Mouse (Mus musculus): Measurements from ENCODE around the gene Grip2. TPM values are rescaled to one million over a fixed set of nuclear protein-coding genes. Genes with fewer than 3 reads are reported as not detected.

Gene Grip2
- polyA plus RNA-seq, 1 experiment, result not detected

DNA sequence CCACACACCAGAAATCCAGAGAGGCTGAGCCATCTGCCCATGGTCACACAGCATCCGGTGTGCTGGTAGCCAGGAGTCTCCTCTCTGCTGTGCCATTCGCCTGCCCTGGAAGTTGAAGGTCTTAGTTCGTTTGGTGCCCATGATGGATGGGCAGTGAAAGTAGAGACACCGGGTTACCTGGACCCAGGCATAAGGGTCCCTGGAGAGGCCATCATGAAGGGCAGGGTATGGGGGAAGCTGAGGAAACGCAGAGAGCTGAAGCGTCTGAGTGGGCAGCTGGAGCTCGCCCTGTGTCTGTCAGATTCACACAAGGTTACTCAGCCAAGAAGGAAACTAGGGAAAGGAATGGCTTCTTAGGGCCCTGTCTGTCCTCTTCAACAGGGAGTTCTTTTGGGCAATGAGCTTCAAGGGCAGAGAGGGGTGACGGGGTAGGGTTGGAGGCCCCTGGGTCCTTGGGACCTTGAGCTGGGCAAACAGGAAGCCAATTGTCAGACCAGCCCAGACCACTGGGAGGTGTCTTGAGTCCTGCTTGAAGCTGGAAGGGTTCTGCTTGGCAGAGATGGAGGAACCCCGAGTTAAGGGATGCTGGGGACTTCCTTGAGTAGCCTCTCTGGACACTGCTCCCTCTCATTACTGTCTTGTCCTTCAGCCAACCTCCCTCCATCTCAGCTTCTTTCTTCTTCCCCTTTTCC lies 64.9 kb downstream of the Grip2 start:
- H3K36me3 ChIP-seq (replicated peaks; ENCODE audit: low read length), result peaks cover 35% of the 10 kb centered on the region
- no peaks in the 10 kb centered on the region for H3K9me3 ChIP-seq
- H3K4me1 ChIP-seq, result peaks cover 28% of the 10 kb centered on the region
- H3K4me3 ChIP-seq (replicated peaks), result no peak overlapping the region
- no peak for TF ChIP-seq GATA1 (IDR thresholded peaks at IDR 0.05; ENCODE audit: borderline replicate concordance, low read length)
- TF ChIP-seq FLI1 (IDR thresholded peaks at IDR 0.05; ENCODE audit: low read length), result no peak
- peaks cover 22% of the 10 kb centered on the region for H3K27me3 ChIP-seq (replicated peaks)

GRCm38 (mm10) chr6:91754845-91755244 lies 72.2 kb downstream of the Grip2 start:
- Histone ChIP-seq H3K27me3 (replicated peaks) (no peaks in the 10 kb centered on the region), H3K36me3 (replicated peaks; ENCODE audit: low read length) (peaks cover 98% of the 10 kb centered on the region)
- TF ChIP-seq GATA1 (IDR thresholded peaks at IDR 0.05; ENCODE audit: borderline replicate concordance, low read length) (no peak), FLI1 (IDR thresholded peaks at IDR 0.05; ENCODE audit: low read length) (no peak)

GRCm38 (mm10) chr6:91754098-91754497 lies 73.0 kb downstream of the Grip2 start:
- Histone ChIP-seq H3K36me3 (replicated peaks; ENCODE audit: low read length) (peaks cover 97% of the 10 kb centered on the region), H3K9me3 (no peaks in the 10 kb centered on the region), H3K27me3 (replicated peaks) (no peaks in the 10 kb centered on the region), H3K4me1 (peaks cover 43% of the 10 kb centered on the region), H3K4me3 (replicated peaks) (no peak overlapping the region)
- TF ChIP-seq GATA1 (IDR thresholded peaks at IDR 0.05; ENCODE audit: borderline replicate concordance, low read length) (no peak), FLI1 (IDR thresholded peaks at IDR 0.05; ENCODE audit: low read length) (no peak)

More at GRCm38 (mm10) chr6:91754845-91755244, 72.2 kb downstream of the Grip2 start:
- peaks cover 43% of the 10 kb centered on the region for H3K4me1 ChIP-seq
- no peaks in the 10 kb centered on the region for H3K9me3 ChIP-seq
- H3K4me3 ChIP-seq (replicated peaks), result no peak overlapping the region

GRCm38 (mm10) chr6:91752884-91753283 lies 74.2 kb downstream of the Grip2 start:
- no peaks in the 10 kb centered on the region for H3K9me3 ChIP-seq
- H3K4me3 ChIP-seq (replicated peaks), result no peak overlapping the region
- no peaks in the 10 kb centered on the region for H3K27me3 ChIP-seq (replicated peaks)
- no peak for TF ChIP-seq FLI1 (IDR thresholded peaks at IDR 0.05; ENCODE audit: low read length)
- TF ChIP-seq GATA1 (IDR thresholded peaks at IDR 0.05; ENCODE audit: borderline replicate concordance, low read length), result no peak
- peaks cover 38% of the 10 kb centered on the region for H3K4me1 ChIP-seq
- H3K36me3 ChIP-seq (replicated peaks; ENCODE audit: low read length), result peaks cover 98% of the 10 kb centered on the region

- peaks cover 27% of the 10 kb centered on the region for H3K4me1 ChIP-seq
- peaks cover 98% of the 10 kb centered on the region for H3K36me3 ChIP-seq (replicated peaks; ENCODE audit: low read length)
Observed at GRCm38 (mm10) chr6:91750976-91751375, 76.1 kb downstream of the Grip2 start.

GRCm38 (mm10) chr6:91746776-91747175 lies 80.3 kb downstream of the Grip2 start:
- Histone ChIP-seq H3K27me3 (replicated peaks) (no peaks in the 10 kb centered on the region), H3K4me1 (no peaks in the 10 kb centered on the region), H3K36me3 (replicated peaks; ENCODE audit: low read length) (peaks cover 97% of the 10 kb centered on the region), H3K9me3 (no peaks in the 10 kb centered on the region), H3K4me3 (replicated peaks) (no peak overlapping the region)
- no peak for TF ChIP-seq GATA1 (IDR thresholded peaks at IDR 0.05; ENCODE audit: borderline replicate concordance, low read length)

More at GRCm38 (mm10) chr6:91750976-91751375, 76.1 kb downstream of the Grip2 start:
- TF ChIP-seq GATA1 (IDR thresholded peaks at IDR 0.05; ENCODE audit: borderline replicate concordance, low read length), result no peak
- TF ChIP-seq FLI1 (IDR thresholded peaks at IDR 0.05; ENCODE audit: low read length), result no peak
- Histone ChIP-seq H3K4me3 (replicated peaks) (no peak overlapping the region), H3K9me3 (no peaks in the 10 kb centered on the region), H3K27me3 (replicated peaks) (no peaks in the 10 kb centered on the region)

DNA sequence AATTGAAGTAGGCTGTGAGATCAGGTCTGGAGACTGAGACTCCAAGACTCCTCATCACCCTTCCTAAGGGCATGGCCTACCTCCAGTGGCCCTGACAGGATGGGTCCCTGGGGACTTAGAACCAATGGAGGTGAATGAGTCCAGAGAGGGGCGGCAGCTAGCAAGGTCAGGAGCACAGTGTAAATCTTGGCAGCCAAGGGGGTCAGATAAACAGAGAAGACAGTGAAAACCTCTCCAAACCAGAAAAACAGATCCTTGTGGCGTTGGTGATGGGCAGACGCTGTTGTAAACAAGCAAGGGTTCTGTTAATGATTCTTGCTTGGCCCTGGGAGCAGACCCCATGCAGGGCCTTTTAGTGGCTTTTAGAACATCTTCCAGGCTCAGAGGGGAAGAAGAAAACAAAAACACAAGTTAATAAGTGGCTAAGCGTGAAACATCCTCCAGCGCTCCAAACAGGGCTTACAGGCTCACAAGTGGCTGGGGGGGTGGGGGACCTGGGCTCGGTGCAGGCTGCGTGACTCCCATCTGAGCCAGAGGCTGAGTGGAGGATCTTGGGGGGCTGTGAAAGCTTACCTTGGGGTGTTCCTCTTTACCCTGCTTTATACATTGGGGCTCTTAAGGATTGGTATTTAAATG lies 81.0 kb downstream of the Grip2 start:
- H3K36me3 ChIP-seq (replicated peaks; ENCODE audit: low read length), result peaks cover 97% of the 10 kb centered on the region
- TF ChIP-seq GATA1 (IDR thresholded peaks at IDR 0.05; ENCODE audit: borderline replicate concordance, low read length), result no peak
- no peak for TF ChIP-seq FLI1 (IDR thresholded peaks at IDR 0.05; ENCODE audit: low read length)

GRCm38 (mm10) chr6:91745246-91745645 lies 81.8 kb downstream of the Grip2 start:
- H3K4me1 ChIP-seq, result peaks cover 5% of the 10 kb centered on the region; the same call in 1 of the 2 replicates
- H3K27me3 ChIP-seq (replicated peaks), result no peaks in the 10 kb centered on the region
- H3K36me3 ChIP-seq (replicated peaks; ENCODE audit: low read length), result peaks cover 97% of the 10 kb centered on the region
- no peaks in the 10 kb centered on the region for H3K9me3 ChIP-seq
- TF ChIP-seq GATA1 (IDR thresholded peaks at IDR 0.05; ENCODE audit: borderline replicate concordance, low read length) (no peak), FLI1 (IDR thresholded peaks at IDR 0.05; ENCODE audit: low read length) (no peak)
- no peak overlapping the region for H3K4me3 ChIP-seq (replicated peaks)

More for the DNA sequence above, 81.0 kb downstream of the Grip2 start:
- peaks cover 1% of the 10 kb centered on the region; the same call in 1 of the 2 replicates for H3K4me1 ChIP-seq
- no peaks in the 10 kb centered on the region for H3K27me3 ChIP-seq (replicated peaks)
- no peak overlapping the region for H3K4me3 ChIP-seq (replicated peaks)
- no peaks in the 10 kb centered on the region for H3K9me3 ChIP-seq

GRCm38 (mm10) chr6:91743886-91744285 lies 83.2 kb downstream of the Grip2 start:
- no peak overlapping the region for H3K4me3 ChIP-seq (replicated peaks)
- TF ChIP-seq GATA1 (IDR thresholded peaks at IDR 0.05; ENCODE audit: borderline replicate concordance, low read length) (no peak), FLI1 (IDR thresholded peaks at IDR 0.05; ENCODE audit: low read length) (no peak)
- peaks cover 10% of the 10 kb centered on the region; the same call in 1 of the 2 replicates for H3K4me1 ChIP-seq
- H3K9me3 ChIP-seq, result no peaks in the 10 kb centered on the region
- no peaks in the 10 kb centered on the region for H3K27me3 ChIP-seq (replicated peaks)
- peaks cover 99% of the 10 kb centered on the region for H3K36me3 ChIP-seq (replicated peaks; ENCODE audit: low read length)

DNA sequence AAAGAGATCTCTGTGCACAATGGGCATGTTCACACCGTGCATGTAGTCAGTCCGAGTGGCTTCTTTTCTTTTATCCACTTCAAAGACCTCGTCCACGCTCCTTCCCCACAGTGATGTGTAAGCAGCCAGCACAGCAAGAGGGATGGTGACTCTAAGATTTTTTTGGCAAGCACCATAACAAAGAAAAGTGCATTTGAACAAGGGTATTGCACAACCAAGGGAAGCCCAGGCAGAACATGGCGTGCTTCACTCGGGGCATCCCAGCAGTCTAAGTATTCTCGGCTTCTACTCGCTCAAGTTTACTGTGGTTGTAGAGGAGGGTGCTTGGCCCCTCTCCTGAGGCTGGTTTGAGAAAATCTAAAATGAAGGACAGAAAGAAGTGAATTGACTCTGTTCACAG lies 84.1 kb downstream of the Grip2 start:
- H3K9me3 ChIP-seq, result no peaks in the 10 kb centered on the region
- peaks cover 17% of the 10 kb centered on the region; the same call in 1 of the 2 replicates for H3K4me1 ChIP-seq
- no peaks in the 10 kb centered on the region for H3K27me3 ChIP-seq (replicated peaks)
- no peak for TF ChIP-seq FLI1 (IDR thresholded peaks at IDR 0.05; ENCODE audit: low read length)
- TF ChIP-seq GATA1 (IDR thresholded peaks at IDR 0.05; ENCODE audit: borderline replicate concordance, low read length), result no peak
- H3K4me3 ChIP-seq (replicated peaks), result no peak overlapping the region
- peaks cover 99% of the 10 kb centered on the region for H3K36me3 ChIP-seq (replicated peaks; ENCODE audit: low read length)
